Mouse (Mus musculus) limb, embryonic 14.5 days (tissue): ENCODE data around the gene Cacng7. TPM values are rescaled to one million over a fixed set of nuclear protein-coding genes. Genes with fewer than 3 reads are reported as not detected.

Experiments used
- ATAC-seq: fragments of 200-750 bp; cut with Nextera tagmentation; 2 replicates; pipeline ENCODE4 v1.8.0; 2017; ENCODE audit warnings: low read depth, moderate number of reproducible peaks, moderate TSS enrichment; ENCODE audit not compliant: low FRiP score
- DNase-seq: peaks from one replicate; pipeline ENCODE4 v3.0.0-alpha.2; 2015; ENCODE audit warnings: low spot score
- H3K27ac ChIP-seq: fragments of 300-500 bp; sonication (generic); replicated peaks from 2 replicates; pipeline ENCODE4 v1.5.1; 2014; ENCODE audit warnings: low read depth, mild to moderate bottlenecking, low read length, moderate library complexity, mixed read lengths
- H3K27me3 ChIP-seq: fragments of 300-500 bp; sonication (generic); 2 replicates; pipeline ENCODE4 v1.6.1; 2014; ENCODE audit warnings: low read length, mixed read lengths; ENCODE audit not compliant: control insufficient read depth, insufficient read depth
- H3K36me3 ChIP-seq: fragments of 300-500 bp; sonication (generic); 2 replicates; pipeline ENCODE4 v1.6.1; 2014; ENCODE audit warnings: mild to moderate bottlenecking, low read length, moderate library complexity, mixed read lengths; ENCODE audit not compliant: control insufficient read depth, insufficient read depth
- H3K4me1 ChIP-seq: fragments of 300-500 bp; sonication (generic); 2 replicates; pipeline ENCODE4 v1.6.1; 2014; ENCODE audit warnings: antibody characterized with exemption, low read length, mixed read lengths; ENCODE audit not compliant: control insufficient read depth, insufficient read depth
- H3K4me2 ChIP-seq: fragments of 300-500 bp; sonication (generic); replicated peaks from 2 replicates; pipeline ENCODE4 v1.6.1; 2014; ENCODE audit warnings: low read depth, mild to moderate bottlenecking, low read length, moderate library complexity; ENCODE audit not compliant: severe bottlenecking
- H3K4me3 ChIP-seq: fragments of 300-500 bp; sonication (generic); replicated peaks from 2 replicates; pipeline ENCODE4 v1.5.1; 2014; ENCODE audit warnings: low read length
- H3K9ac ChIP-seq: fragments of 300-500 bp; sonication (generic); 2 replicates; pipeline ENCODE4 v1.6.1; 2014; ENCODE audit warnings: mild to moderate bottlenecking, low read depth, low read length, moderate library complexity; ENCODE audit not compliant: severe bottlenecking
- H3K9me3 ChIP-seq: fragments of 300-500 bp; sonication (generic); 2 replicates; pipeline ENCODE4 v1.6.1; 2016; ENCODE audit warnings: low read length; ENCODE audit not compliant: control insufficient read depth
- POLR2A ChIP-seq: fragments of 200-500 bp; IDR thresholded peaks from 2 replicates; pipeline ENCODE4 v1.8.0; 2012; ENCODE audit warnings: inconsistent platforms, mild to moderate bottlenecking, moderate library complexity, borderline replicate concordance; ENCODE audit not compliant: insufficient read depth, insufficient read length; ENCODE audit errors: extremely low read depth
- WGBS: fragments of 180-500 bp; shearing (Covaris S2); extraction: QIAGEN DNeasy Blood & Tissue Kit; methylation state at CpG from one replicate; pipeline ENCODE4 v1.1.7; 2014; 5-methylcytosine and 5-hydroxymethylcytosine counted together
- polyA plus RNA-seq, 2 experiments: library from polyadenylated mRNA; depleted of rRNA in 1 of 2; stranded (reverse) in 1 of 2; unstranded in 1 of 2; fragments of >200 nt; fragmentation: Nextera tagmentation in 1 of 2; extraction: Ambion mirVana in 1 of 2; gene quantifications; 2 replicates each; pipeline versions ENCODE4 v1.2.1 to v1.2.3; 2012 to 2014

The Cacng7 gene
- polyA plus RNA-seq, 2 experiments = 3.9 to 129 TPM

- Histone ChIP-seq H3K27me3 (peaks cover 37% of the 10 kb centered on the region), H3K4me3 (no peak overlapping the region), H3K36me3 (peaks cover 41% of the 10 kb centered on the region), H3K4me2 (no peak overlapping the region), H3K9me3 (no peaks in the 10 kb centered on the region), H3K4me1 (peaks cover 13% of the 10 kb centered on the region), H3K9ac (no peak overlapping the region), H3K27ac (no peak overlapping the region)
- no peak for TF ChIP-seq POLR2A
- 59% methylated on average over 8 of the region's 8 CpGs for WGBS
- ATAC-seq (no peak), DNase-seq (no peak)
Measured at GRCm38 (mm10) chr7:3300891-3301627, 31.7 kb upstream of the Cacng7 start.

- no peak for TF ChIP-seq POLR2A
- H3K4me3 ChIP-seq = peak overlapping the region; percentile 31
- no peaks in the 10 kb centered on the region for H3K9me3 ChIP-seq
- peaks cover 37% of the 10 kb centered on the region for H3K27me3 ChIP-seq
- peaks cover 13% of the 10 kb centered on the region for H3K4me1 ChIP-seq
- ATAC-seq = peak; percentile 42; the same call in 1 of the 2 replicates
- 11% methylated on average over 33 of the region's 33 CpGs for WGBS
- H3K4me2 ChIP-seq = peak overlapping the region; percentile 43
- DNase-seq = no peak
- no peak overlapping the region for H3K9ac ChIP-seq
- H3K36me3 ChIP-seq = peaks cover 33% of the 10 kb centered on the region
- no peak overlapping the region for H3K27ac ChIP-seq
Measured at GRCm38 (mm10) chr7:3301628-3302555, 30.9 kb upstream of the Cacng7 start.

DNA sequence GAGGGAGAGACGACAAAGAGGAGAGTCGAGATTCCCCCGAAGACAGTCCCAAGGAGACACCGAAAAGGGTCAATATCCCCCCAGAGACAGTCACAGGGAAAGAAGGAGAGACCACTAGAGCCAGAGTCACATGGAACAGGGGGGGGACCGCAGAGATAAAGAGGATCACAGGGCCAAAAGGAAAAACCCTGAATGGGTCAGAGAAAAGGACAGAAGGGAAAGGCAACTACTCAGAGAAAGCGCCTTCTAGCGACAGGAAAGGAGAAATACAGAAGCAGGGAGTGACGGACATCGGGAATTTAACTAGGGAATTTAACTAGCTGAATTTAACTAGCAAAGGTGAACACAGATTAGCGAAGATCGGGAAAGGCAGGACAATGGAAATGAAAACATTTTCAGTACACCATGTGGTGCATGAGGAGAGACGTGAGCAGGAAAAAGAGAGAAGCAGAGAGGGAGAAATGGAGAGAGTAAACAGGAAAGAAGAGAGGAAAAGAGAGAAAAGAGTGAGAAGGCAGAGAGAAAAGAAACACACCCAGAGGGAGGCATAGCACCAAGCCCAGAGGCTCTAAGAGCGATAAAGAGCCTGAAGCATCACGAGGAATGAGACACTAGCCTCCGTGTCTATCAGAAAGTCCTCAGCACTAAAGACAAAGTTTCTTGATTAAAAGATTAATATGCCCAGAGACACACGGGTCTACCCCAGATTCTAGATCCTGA, 30.0 kb upstream of the Cacng7 start:
- H3K27ac ChIP-seq = no peak overlapping the region
- 4% methylated on average over 16 of the region's 16 CpGs for WGBS
- no peak for TF ChIP-seq POLR2A
- peak overlapping the region; percentile 31 for H3K4me3 ChIP-seq
- H3K27me3 ChIP-seq = peaks cover 37% of the 10 kb centered on the region
- peaks cover 24% of the 10 kb centered on the region for H3K36me3 ChIP-seq
- no peak overlapping the region for H3K9ac ChIP-seq
- DNase-seq = no peak
- H3K9me3 ChIP-seq = no peaks in the 10 kb centered on the region
- H3K4me2 ChIP-seq = peak overlapping the region; percentile 55
- ATAC-seq = 0 out of 2 replicates have a peak, but pooled peaks have one; percentile 2
- peaks cover 13% of the 10 kb centered on the region for H3K4me1 ChIP-seq

GRCm38 (mm10) chr7:3303276-3303781, 29.4 kb upstream of the Cacng7 start:
- H3K9ac ChIP-seq = peak overlapping the region; percentile 25; the same call in 1 of the 2 replicates

More at GRCm38 (mm10) chr7:3303276-3303781, 29.4 kb upstream of the Cacng7 start:
- Histone ChIP-seq H3K4me2 (peak overlapping the region; percentile 55), H3K27ac (no peak overlapping the region), H3K4me1 (peaks cover 13% of the 10 kb centered on the region), H3K4me3 (peak overlapping the region; percentile 31), H3K9me3 (no peaks in the 10 kb centered on the region), H3K27me3 (peaks cover 37% of the 10 kb centered on the region), H3K36me3 (peaks cover 18% of the 10 kb centered on the region)
- ATAC-seq = peak; percentile 21; the same call in 1 of the 2 replicates
- TF ChIP-seq POLR2A = no peak
- WGBS = under 1% methylated on average over 18 of the region's 29 CpGs
- DNase-seq = peak; percentile 47
